ENCODE assay signal across 37 mouse cellular contexts in the genomic region with DNA sequence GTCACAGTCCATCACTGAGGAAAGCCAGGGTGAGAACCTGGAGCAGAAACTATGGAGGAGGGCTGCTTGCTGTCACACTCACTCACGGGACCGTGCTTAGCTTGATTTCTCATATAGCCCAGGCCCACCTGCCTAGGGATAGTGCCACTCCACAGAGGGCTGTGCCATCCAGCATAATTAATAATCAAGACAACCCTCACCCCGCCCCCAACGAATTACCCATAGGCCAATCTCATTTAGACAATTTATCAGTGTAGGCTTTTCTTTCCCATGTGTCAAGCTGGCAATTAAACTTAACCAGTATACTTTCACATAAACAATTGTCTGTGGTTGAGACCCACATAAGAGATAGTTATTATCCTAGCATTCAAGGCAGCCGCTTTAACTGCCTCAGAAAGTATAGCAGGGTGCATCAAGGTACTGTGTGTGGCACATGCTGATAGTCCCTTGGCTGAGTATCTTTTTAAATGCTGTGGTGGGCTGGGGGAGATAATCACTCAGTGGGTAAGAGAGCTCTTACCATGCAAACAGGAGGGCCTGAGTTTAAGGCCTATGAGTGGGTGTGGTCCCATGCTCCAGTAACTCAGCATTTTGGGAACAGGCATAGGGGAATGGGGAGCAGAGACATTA. TPM values are rescaled to one million over a fixed set of nuclear protein-coding genes. Genes with fewer than 3 reads are reported as not detected.
A peak's percentile ranks its signal among the peaks of the same experiment; 100 is the strongest.
DNase-seq lines count a peak whose midpoint lies in the region; ATAC-seq and TF ChIP-seq lines count a peak whose summit lies in the region.
"Had no signal": no experiment of that assay in that cellular context is flagged by ENCODE, and none has a peak within 500 bp of the region (broad histone marks: within the 10 kb centered on the region; RNA-seq: fewer than 3 reads in every experiment).

No protein-coding gene starts in this region.

- H3K4me2 ChIP-seq in stomach, embryonic 15.5 days, result no peak overlapping the region
- H3K4me2 ChIP-seq in stomach, postnatal 0 days (replicated peaks; ENCODE audit: low read depth), result no peak overlapping the region
- H3K4me2 ChIP-seq in liver, embryonic 15.5 days, result peak overlapping the region; percentile 79
- H3K4me2 ChIP-seq: forebrain, embryonic 12.5 days; heart, embryonic 12.5 days; hindbrain, embryonic 15.5 days; limb, embryonic 13.5 days; midbrain, embryonic 11.5 days had no signal

- H3K27ac ChIP-seq in stomach, embryonic 15.5 days, result no peak overlapping the region
- H3K27ac ChIP-seq in stomach, postnatal 0 days (replicated peaks), result no peak overlapping the region
- H3K27ac ChIP-seq in liver, embryonic 15.5 days (replicated peaks), result peak overlapping the region; percentile 80
- H3K27ac ChIP-seq: forebrain, embryonic 12.5 days; hindbrain, embryonic 10.5 days; hindbrain, embryonic 15.5 days; limb, embryonic 13.5 days had no signal

- no peak for TF ChIP-seq CTCF in stomach, postnatal 0 days (IDR thresholded peaks at IDR 0.05; ENCODE audit: low read depth)

- DNase-seq in stomach, postnatal 0 days (ENCODE audit: low spot score), result no peak
- DNase-seq in liver, result peak; percentile 59
- DNase-seq in left cerebral cortex, postnatal 14 days (ENCODE audit: low spot score in 2 of 2), result no peak
- DNase-seq in adrenal gland, postnatal 4 days (ENCODE audit: low spot score in 2 of 2), result no peak
- DNase-seq in spleen, postnatal 4 days (ENCODE audit: low spot score in 2 of 2), result no peak
- no peak for DNase-seq in cerebellum, adult 11 months
- DNase-seq: adrenal gland, postnatal 25 days; cerebellum, adult 11-12 months; cerebellum, adult 9-11 months; gastrocnemius, postnatal 25 days; kidney, adult 11 months; kidney, postnatal 14 days; lung, adult 2 months; lung, postnatal 10 days; spleen, adult 18-20 months; thymus, postnatal 4 days had no signal

- H3K36me3 ChIP-seq in stomach, embryonic 15.5 days, result no peaks in the 10 kb centered on the region
- no peaks in the 10 kb centered on the region for H3K36me3 ChIP-seq in stomach, postnatal 0 days (ENCODE audit: control insufficient read depth, insufficient read depth, low read length)
- no peaks in the 10 kb centered on the region for H3K36me3 ChIP-seq in liver, embryonic 15.5 days (replicated peaks)
- H3K36me3 ChIP-seq: forebrain, embryonic 12.5 days; G1E; heart, embryonic 12.5 days; hindbrain, embryonic 10.5 days; hindbrain, embryonic 15.5 days; limb, embryonic 13.5 days had no signal

- peaks cover 8% of the 10 kb centered on the region for H3K27me3 ChIP-seq in stomach, embryonic 15.5 days (replicated peaks)
- H3K27me3 ChIP-seq in stomach, postnatal 0 days (ENCODE audit: control insufficient read depth, insufficient read depth, low read length), result no peaks in the 10 kb centered on the region
- H3K27me3 ChIP-seq in liver, embryonic 15.5 days, result peaks cover 15% of the 10 kb centered on the region; the same call in 1 of the 2 replicates

- peaks cover 5% of the 10 kb centered on the region for H3K4me1 ChIP-seq in stomach, embryonic 15.5 days
- H3K4me1 ChIP-seq in stomach, postnatal 0 days (replicated peaks; ENCODE audit: control insufficient read depth, insufficient read depth), result no peaks in the 10 kb centered on the region
- peaks cover 28% of the 10 kb centered on the region for H3K4me1 ChIP-seq in liver, embryonic 15.5 days (replicated peaks)

- TF ChIP-seq EP300 in stomach, postnatal 0 days (optimal IDR thresholded peaks at IDR 0.05), result no peak

- H3K4me3 ChIP-seq in stomach, embryonic 15.5 days (replicated peaks), result no peak overlapping the region
- no peak overlapping the region for H3K4me3 ChIP-seq in stomach, postnatal 0 days (ENCODE audit: low read depth, low read length)
- H3K4me3 ChIP-seq in liver, embryonic 15.5 days (replicated peaks), result peak overlapping the region; percentile 58; the same call in 1 of the 2 replicates
- H3K4me3 ChIP-seq: forebrain, embryonic 12.5 days; heart, embryonic 12.5 days; hindbrain, embryonic 15.5 days; limb, embryonic 13.5 days had no signal

- ATAC-seq in stomach, embryonic 15.5 days (ENCODE audit: insufficient read depth, low FRiP score, low read depth), result peak; percentile 19; the same call in 1 of the 2 replicates
- ATAC-seq in stomach, postnatal 0 days (ENCODE audit: low FRiP score, low TSS enrichment), result no peak
- peak; percentile 88 for ATAC-seq in liver, embryonic 15.5 days (ENCODE audit: insufficient read depth)
- ATAC-seq: inflammation-experienced regulatory T-cells, adult 6 months; midbrain, embryonic 16.5 days had no signal

- intact Hi-C loops in left cerebral cortex, postnatal 14 days (cut with DNase I), result no loop called here

- H3K9me3 ChIP-seq in stomach, embryonic 15.5 days, result no peaks in the 10 kb centered on the region
- H3K9me3 ChIP-seq in stomach, postnatal 0 days (ENCODE audit: control insufficient read depth, low read length), result no peaks in the 10 kb centered on the region
- no peaks in the 10 kb centered on the region for H3K9me3 ChIP-seq in liver, embryonic 15.5 days (replicated peaks)
- H3K9me3 ChIP-seq: forebrain, embryonic 12.5 days; G1E; heart, embryonic 12.5 days; hindbrain, embryonic 10.5 days; hindbrain, embryonic 15.5 days; limb, embryonic 13.5 days had no signal

- H3K9ac ChIP-seq in stomach, embryonic 15.5 days, result no peak overlapping the region
- no peak overlapping the region for H3K9ac ChIP-seq in stomach, postnatal 0 days (ENCODE audit: low read length)
- peak overlapping the region; percentile 18; the same call in 1 of the 2 replicates for H3K9ac ChIP-seq in liver, embryonic 15.5 days
- H3K9ac ChIP-seq: forebrain, embryonic 12.5 days; heart, embryonic 12.5 days; hindbrain, embryonic 15.5 days; limb, embryonic 13.5 days had no signal

- 71% methylated on average over 5 of the region's 5 CpGs for WGBS in stomach, embryonic 15.5 days
- 71% methylated on average over 5 of the region's 5 CpGs for WGBS in stomach, postnatal 0 days
- 22% methylated on average over 5 of the region's 5 CpGs for WGBS in liver, embryonic 15.5 days (ENCODE audit: insufficient replicate concordance)

RNA-seq across cellular contexts. Expression of gene Prss50, which starts 1.3 kb away (rescaled TPM):
- 0.98 and 1.5 TPM in 2 replicates for polyA plus RNA-seq in stomach, embryonic 15.5 days (2015; fragmentation: Nextera tagmentation; extraction: Ambion mirVana)
- polyA plus RNA-seq in stomach, postnatal 0 days (2015; fragmentation: Nextera tagmentation; extraction: Ambion mirVana), result 0.10 and 0.18 TPM in 2 replicates
- polyA plus RNA-seq in liver, embryonic 15.5 days (2015; fragmentation: Nextera tagmentation; extraction: Ambion mirVana), result 13.9 and 14.5 TPM in 2 replicates
- not detected for total RNA-seq in left cerebral cortex, postnatal 14 days (2021)
- under 1 TPM in 1 of 2 experiments, not detected in 1; 0.34 TPM for total RNA-seq in adrenal gland, postnatal 4 days (2021)
- total RNA-seq: adrenal gland, adult 18-20 months; adrenal gland, postnatal 25 days; G1E; gastrocnemius, postnatal 25 days; neutrophil, adult 5-6 weeks had no signal
- polyA plus RNA-seq: embryonic facial prominence, embryonic 14.5 days; G1E; heart, postnatal 0 days; inflammation-experienced regulatory T-cells, adult 6 months; lung, adult 2 months; neural tube, embryonic 11.5 days had no signal

RNA-seq across cellular contexts. Expression of gene Prss46, which starts 14.8 kb away (rescaled TPM):
- not detected in 2 replicates for polyA plus RNA-seq in stomach, embryonic 15.5 days (2015; fragmentation: Nextera tagmentation; extraction: Ambion mirVana)
- polyA plus RNA-seq in stomach, postnatal 0 days (2015; fragmentation: Nextera tagmentation; extraction: Ambion mirVana), result not detected in 2 replicates
- polyA plus RNA-seq in liver, embryonic 15.5 days (2015; fragmentation: Nextera tagmentation; extraction: Ambion mirVana), result not detected in 2 replicates
- not detected for total RNA-seq in left cerebral cortex, postnatal 14 days (2021)
- total RNA-seq in adrenal gland, postnatal 4 days (2021), result not detected
- total RNA-seq: adrenal gland, adult 18-20 months; adrenal gland, postnatal 25 days; G1E; gastrocnemius, postnatal 25 days; left cerebral cortex, adult 18-20 months; left cerebral cortex, postnatal 36 days; neutrophil, adult 5-6 weeks had no signal
- polyA plus RNA-seq: erythroblast, embryonic 14.5 days; forebrain, embryonic 12.5 days; G1E; heart, embryonic 12.5 days; heart, postnatal 0 days; hindbrain, embryonic 10.5 days; hindbrain, embryonic 15.5 days; inflammation-experienced regulatory T-cells, adult 6 months; kidney, embryonic 14.5 days; limb, embryonic 13.5 days; lung, adult 2 months; midbrain, embryonic 16.5 days; neural tube, embryonic 11.5 days; thymus, postnatal 0 days had no signal

RNA-seq across cellular contexts. Expression of gene Als2cl, which starts 20.6 kb away (rescaled TPM):
- polyA plus RNA-seq in stomach, embryonic 15.5 days (2015; fragmentation: Nextera tagmentation; extraction: Ambion mirVana), result 6.0 and 7.2 TPM in 2 replicates
- polyA plus RNA-seq in stomach, postnatal 0 days (2015; fragmentation: Nextera tagmentation; extraction: Ambion mirVana), result 5.5 and 6.1 TPM in 2 replicates
- 1.7 and 2.6 TPM in 2 replicates for polyA plus RNA-seq in liver, embryonic 15.5 days (2015; fragmentation: Nextera tagmentation; extraction: Ambion mirVana)
- total RNA-seq in left cerebral cortex, postnatal 14 days (2021), result 10 to 100 TPM in 1 of 2 experiments, 1 to 10 TPM in 1; 9.6 to 10.0 TPM
- 10 to 100 TPM; 22.0 to 22.5 TPM for total RNA-seq in adrenal gland, postnatal 4 days (2021)
- total RNA-seq: G1E had no signal
- polyA plus RNA-seq: G1E had no signal

RNA-seq across cellular contexts. Expression of gene Tmie, which starts 20.8 kb away (rescaled TPM):
- polyA plus RNA-seq in stomach, embryonic 15.5 days (2015; fragmentation: Nextera tagmentation; extraction: Ambion mirVana), result 1.8 TPM in 2 replicates
- polyA plus RNA-seq in stomach, postnatal 0 days (2015; fragmentation: Nextera tagmentation; extraction: Ambion mirVana), result 1.5 and 1.6 TPM in 2 replicates
- 1.8 and 2.5 TPM in 2 replicates for polyA plus RNA-seq in liver, embryonic 15.5 days (2015; fragmentation: Nextera tagmentation; extraction: Ambion mirVana)
- total RNA-seq in left cerebral cortex, postnatal 14 days (2021), result 1 to 10 TPM; 4.1 to 4.5 TPM
- total RNA-seq in adrenal gland, postnatal 4 days (2021), result 1 to 10 TPM; 1.9 to 3.5 TPM
- polyA plus RNA-seq: erythroblast, embryonic 14.5 days; G1E had no signal

RNA-seq across cellular contexts. Expression of gene Prss45, which starts 24.7 kb away (rescaled TPM):
- not detected in 2 replicates for polyA plus RNA-seq in stomach, embryonic 15.5 days (2015; fragmentation: Nextera tagmentation; extraction: Ambion mirVana)
- polyA plus RNA-seq in stomach, postnatal 0 days (2015; fragmentation: Nextera tagmentation; extraction: Ambion mirVana), result not detected in 2 replicates
- polyA plus RNA-seq in liver, embryonic 15.5 days (2015; fragmentation: Nextera tagmentation; extraction: Ambion mirVana), result not detected in 2 replicates
- under 1 TPM; 0.27 to 0.29 TPM for total RNA-seq in left cerebral cortex, postnatal 14 days (2021)
- total RNA-seq in adrenal gland, postnatal 4 days (2021), result not detected
- total RNA-seq: adrenal gland, adult 18-20 months; adrenal gland, postnatal 25 days; gastrocnemius, postnatal 25 days; neutrophil, adult 5-6 weeks had no signal
- polyA plus RNA-seq: embryonic facial prominence, embryonic 14.5 days; erythroblast, embryonic 14.5 days; forebrain, embryonic 12.5 days; G1E; heart, embryonic 12.5 days; hindbrain, embryonic 10.5 days; hindbrain, embryonic 15.5 days; inflammation-experienced regulatory T-cells, adult 6 months; kidney, embryonic 14.5 days; limb, embryonic 13.5 days; lung, adult 2 months; midbrain, embryonic 11.5 days; neural tube, embryonic 11.5 days; thymus, postnatal 0 days had no signal
